Mouse (Mus musculus) cerebellum, adult (tissue): Measurements from ENCODE around the gene Afg1l.
A peak's percentile ranks its signal among the peaks of the same experiment; 100 is the strongest.

Experiments
- ATAC-seq: cut with Nextera tagmentation; 2 replicates; pipeline ENCODE4 v1.9.2; 2017; ENCODE audit warnings: mild to moderate bottlenecking, moderate library complexity, mixed read lengths; ENCODE audit not compliant: insufficient number of reproducible peaks, low FRiP score, low TSS enrichment

The Afg1l gene

GRCm38 (mm10) chr10:42480719-42481118 is 2.4 kb upstream of the Afg1l start:
- ATAC-seq, result no peak

- ATAC-seq, result no peak; the same call in 1 of the 2 replicates
These were observed 620 bp downstream of the Afg1l start for GRCm38 (mm10) chr10:42477550-42478340.

GRCm38 (mm10) chr10:42476774-42477475 is 1.4 kb downstream of the Afg1l start:
- no peak for ATAC-seq

GRCm38 (mm10) chr10:42474946-42475514 is 3.3 kb downstream of the Afg1l start:
- ATAC-seq, result no peak

- ATAC-seq, result no peak
These were observed 13.6 kb downstream of the Afg1l start for GRCm38 (mm10) chr10:42464805-42465204.

- no peak for ATAC-seq
These were observed 14.1 kb downstream of the Afg1l start for GRCm38 (mm10) chr10:42464224-42464623.

GRCm38 (mm10) chr10:42457557-42458191 is 20.7 kb downstream of the Afg1l start:
- no peak for ATAC-seq

- no peak for ATAC-seq
These were observed 22.4 kb downstream of the Afg1l start for GRCm38 (mm10) chr10:42455981-42456380.

GRCm38 (mm10) chr10:42454690-42455089 is 23.7 kb downstream of the Afg1l start:
- ATAC-seq, result no peak

GRCm38 (mm10) chr10:42454266-42454665 is 24.1 kb downstream of the Afg1l start:
- no peak for ATAC-seq

GRCm38 (mm10) chr10:42449672-42450071 is 28.7 kb downstream of the Afg1l start:
- no peak for ATAC-seq

- ATAC-seq, result no peak
These were observed 30.0 kb downstream of the Afg1l start for GRCm38 (mm10) chr10:42448371-42448770.

GRCm38 (mm10) chr10:42446145-42446544 is 32.2 kb downstream of the Afg1l start:
- no peak for ATAC-seq

GRCm38 (mm10) chr10:42436842-42437805 is 41.2 kb downstream of the Afg1l start:
- ATAC-seq, result no peak

- ATAC-seq, result no peak
These were observed 60.7 kb downstream of the Afg1l start for GRCm38 (mm10) chr10:42417530-42418174.

- no peak for ATAC-seq
These were observed 62.4 kb downstream of the Afg1l start for GRCm38 (mm10) chr10:42415821-42416470.

- ATAC-seq, result 0 out of 2 replicates have a peak, but pooled peaks have one; percentile 36
These were observed 67.4 kb downstream of the Afg1l start for GRCm38 (mm10) chr10:42410748-42411537.

- ATAC-seq, result no peak
These were observed 87.9 kb downstream of the Afg1l start for GRCm38 (mm10) chr10:42390436-42390835.
